Mouse (Mus musculus) hindbrain, embryonic 11.5 days (tissue): ENCODE data around the gene Zc3hc1. TPM values are rescaled to one million over a fixed set of nuclear protein-coding genes. Genes with fewer than 3 reads are reported as not detected.

ENCODE experiments used
- ATAC-seq: fragments of 200-750 bp; cut with Nextera tagmentation; 2 replicates; pipeline ENCODE4 v1.8.0; 2017; ENCODE audit warnings: mild to moderate bottlenecking, moderate TSS enrichment, moderate library complexity; ENCODE audit not compliant: low FRiP score
- DNase-seq: peaks from one replicate; pipeline ENCODE4 v3.0.0-alpha.2; 2015; ENCODE audit warnings: low spot score
- H3K27ac ChIP-seq: fragments of 300-500 bp; sonication (generic); 2 replicates; pipeline ENCODE4 v1.5.1; 2014; ENCODE audit warnings: mild to moderate bottlenecking, low read depth, low read length
- H3K27me3 ChIP-seq: fragments of 300-500 bp; sonication (generic); 2 replicates; pipeline ENCODE4 v1.6.1; 2014; ENCODE audit warnings: mild to moderate bottlenecking, low read length, moderate library complexity, mixed read lengths; ENCODE audit not compliant: control insufficient read depth, insufficient read depth
- H3K36me3 ChIP-seq: fragments of 300-500 bp; sonication (generic); 2 replicates; pipeline ENCODE4 v1.6.1; 2014; ENCODE audit warnings: mild to moderate bottlenecking, low read length, moderate library complexity, mixed read lengths; ENCODE audit not compliant: control insufficient read depth, insufficient read depth
- H3K4me1 ChIP-seq: fragments of 300-500 bp; sonication (generic); replicated peaks from 2 replicates; pipeline ENCODE4 v1.6.1; 2014; ENCODE audit warnings: low read length, mixed read lengths; ENCODE audit not compliant: control insufficient read depth, insufficient read depth
- H3K4me2 ChIP-seq: fragments of 300-500 bp; sonication (generic); replicated peaks from 2 replicates; pipeline ENCODE4 v1.6.1; 2014; ENCODE audit warnings: mild to moderate bottlenecking, low read depth, low read length
- H3K4me3 ChIP-seq: fragments of 300-500 bp; sonication (generic); 2 replicates; pipeline ENCODE4 v1.5.1; 2014; ENCODE audit warnings: low read depth, low read length
- H3K9ac ChIP-seq: fragments of 300-500 bp; sonication (generic); 2 replicates; pipeline ENCODE4 v1.6.1; 2014; ENCODE audit warnings: low read depth, low read length
- H3K9me3 ChIP-seq: fragments of 300-500 bp; sonication (generic); 2 replicates; pipeline ENCODE4 v1.6.1; 2016; ENCODE audit warnings: low read length; ENCODE audit not compliant: control insufficient read depth
- WGBS: fragments of 180-500 bp; shearing (Covaris S2); extraction: QIAGEN DNeasy Blood & Tissue Kit; methylation state at CpG from one replicate; pipeline ENCODE4 v1.1.7; 2014; 5-methylcytosine and 5-hydroxymethylcytosine counted together
- polyA plus RNA-seq: library from polyadenylated mRNA; unstranded; fragments of >200 nt; fragmentation: Nextera tagmentation; extraction: Ambion mirVana; gene quantifications from 2 replicates; pipeline ENCODE4 v1.2.1, GENCODE M21; 2014

Zc3hc1 gene
- polyA plus RNA-seq, 1 experiment from 2014 or later, result 69.3 TPM

GRCm38 (mm10) chr6:30359762-30360509, 30.9 kb downstream of the Zc3hc1 start:
- no peaks in the 10 kb centered on the region for H3K9me3 ChIP-seq
- H3K9ac ChIP-seq, result no peak overlapping the region
- H3K4me3 ChIP-seq, result no peak overlapping the region
- H3K4me1 ChIP-seq, result no peaks in the 10 kb centered on the region
- ATAC-seq (no peak), DNase-seq (no peak)
- H3K27ac ChIP-seq, result no peak overlapping the region
- H3K4me2 ChIP-seq, result no peak overlapping the region
- H3K27me3 ChIP-seq, result no peaks in the 10 kb centered on the region
- 78% methylated on average over 12 of the region's 12 CpGs for WGBS
- H3K36me3 ChIP-seq, result no peaks in the 10 kb centered on the region

- Histone ChIP-seq H3K27ac (no peak overlapping the region), H3K9ac (no peak overlapping the region), H3K27me3 (no peaks in the 10 kb centered on the region), H3K4me2 (no peak overlapping the region), H3K4me3 (no peak overlapping the region), H3K9me3 (no peaks in the 10 kb centered on the region), H3K36me3 (no peaks in the 10 kb centered on the region), H3K4me1 (no peaks in the 10 kb centered on the region)
- WGBS, result 22% methylated on average over 9 of the region's 9 CpGs
- DNase-seq (peak; percentile 89), ATAC-seq (peak; percentile 35; the same call in 1 of the 2 replicates)
Measured at GRCm38 (mm10) chr6:30357561-30358177, 33.2 kb downstream of the Zc3hc1 start.

- no peaks in the 10 kb centered on the region for H3K9me3 ChIP-seq
- no peaks in the 10 kb centered on the region for H3K36me3 ChIP-seq
- no peak overlapping the region for H3K27ac ChIP-seq
- WGBS, result 88% methylated on average over 12 of the region's 12 CpGs
- H3K4me1 ChIP-seq, result no peaks in the 10 kb centered on the region
- no peaks in the 10 kb centered on the region for H3K27me3 ChIP-seq
- no peak overlapping the region for H3K4me3 ChIP-seq
- no peak for DNase-seq
- H3K9ac ChIP-seq, result no peak overlapping the region
- no peak overlapping the region for H3K4me2 ChIP-seq
- ATAC-seq, result no peak
Measured at GRCm38 (mm10) chr6:30356680-30357079, 34.1 kb downstream of the Zc3hc1 start.

GRCm38 (mm10) chr6:30356161-30356560, 34.7 kb downstream of the Zc3hc1 start:
- ATAC-seq, result no peak

GRCm38 (mm10) chr6:30355701-30356100, 35.1 kb downstream of the Zc3hc1 start:
- no peak overlapping the region for H3K27ac ChIP-seq
- H3K27me3 ChIP-seq, result no peaks in the 10 kb centered on the region
- H3K4me1 ChIP-seq, result no peaks in the 10 kb centered on the region
- no peak for DNase-seq
- no peak overlapping the region for H3K4me3 ChIP-seq
- H3K9me3 ChIP-seq, result no peaks in the 10 kb centered on the region
- H3K4me2 ChIP-seq, result no peak overlapping the region
- H3K9ac ChIP-seq, result no peak overlapping the region
- ATAC-seq, result no peak
- WGBS, result 89% methylated on average over 8 of the region's 8 CpGs
- H3K36me3 ChIP-seq, result no peaks in the 10 kb centered on the region

More at GRCm38 (mm10) chr6:30356161-30356560, 34.7 kb downstream of the Zc3hc1 start:
- no peak overlapping the region for H3K27ac ChIP-seq
- no peak overlapping the region for H3K4me3 ChIP-seq
- no peak overlapping the region for H3K4me2 ChIP-seq
- no peak overlapping the region for H3K9ac ChIP-seq
- DNase-seq, result no peak
- WGBS, result 80% methylated on average over 5 of the region's 5 CpGs
- no peaks in the 10 kb centered on the region for H3K27me3 ChIP-seq
- no peaks in the 10 kb centered on the region for H3K36me3 ChIP-seq
- no peaks in the 10 kb centered on the region for H3K9me3 ChIP-seq
- no peaks in the 10 kb centered on the region for H3K4me1 ChIP-seq

- Histone ChIP-seq H3K27ac (no peak overlapping the region), H3K36me3 (no peaks in the 10 kb centered on the region), H3K9ac (no peak overlapping the region), H3K4me3 (no peak overlapping the region), H3K9me3 (no peaks in the 10 kb centered on the region), H3K4me1 (no peaks in the 10 kb centered on the region), H3K4me2 (no peak overlapping the region), H3K27me3 (no peaks in the 10 kb centered on the region)
- WGBS, result 55% methylated on average over 5 of the region's 5 CpGs
- no peak for DNase-seq
- no peak for ATAC-seq
Measured at GRCm38 (mm10) chr6:30354760-30355159, 36.1 kb downstream of the Zc3hc1 start.

GRCm38 (mm10) chr6:30353661-30354060, 37.2 kb downstream of the Zc3hc1 start:
- ATAC-seq (no peak), DNase-seq (no peak)
- 73% methylated on average over 8 of the region's 8 CpGs for WGBS
- no peaks in the 10 kb centered on the region for H3K27me3 ChIP-seq
- no peak overlapping the region for H3K9ac ChIP-seq
- H3K4me3 ChIP-seq, result no peak overlapping the region
- no peak overlapping the region for H3K4me2 ChIP-seq
- no peaks in the 10 kb centered on the region for H3K4me1 ChIP-seq
- no peaks in the 10 kb centered on the region for H3K36me3 ChIP-seq
- no peaks in the 10 kb centered on the region for H3K9me3 ChIP-seq
- no peak overlapping the region for H3K27ac ChIP-seq

- DNase-seq, result no peak
- H3K9me3 ChIP-seq, result no peaks in the 10 kb centered on the region
- H3K27me3 ChIP-seq, result no peaks in the 10 kb centered on the region
- H3K27ac ChIP-seq, result no peak overlapping the region
- no peak overlapping the region for H3K4me2 ChIP-seq
- H3K36me3 ChIP-seq, result no peaks in the 10 kb centered on the region
- no peak overlapping the region for H3K9ac ChIP-seq
- no peaks in the 10 kb centered on the region for H3K4me1 ChIP-seq
- ATAC-seq, result no peak
- no peak overlapping the region for H3K4me3 ChIP-seq
- WGBS, result 42% methylated on average over 8 of the region's 8 CpGs
Measured at GRCm38 (mm10) chr6:30352762-30353161, 38.1 kb downstream of the Zc3hc1 start.

- Histone ChIP-seq H3K9me3 (no peaks in the 10 kb centered on the region), H3K36me3 (no peaks in the 10 kb centered on the region), H3K27me3 (no peaks in the 10 kb centered on the region), H3K4me2 (no peak overlapping the region), H3K27ac (no peak overlapping the region), H3K9ac (no peak overlapping the region), H3K4me3 (no peak overlapping the region), H3K4me1 (no peaks in the 10 kb centered on the region)
- DNase-seq (no peak), ATAC-seq (no peak)
- 84% methylated on average over 9 of the region's 9 CpGs for WGBS
Measured at GRCm38 (mm10) chr6:30351290-30351689, 39.5 kb downstream of the Zc3hc1 start.
